Mouse (Mus musculus) liver, embryonic 16.5 days (tissue): ENCODE results near the gene Gm20696. TPM values are rescaled to one million over a fixed set of nuclear protein-coding genes. Genes with fewer than 3 reads are reported as not detected.

Source experiments
- ATAC-seq: fragments of 200-750 bp; cut with Nextera tagmentation; 2 replicates; pipeline ENCODE4 v1.8.0; 2017; ENCODE audit warnings: low read depth, mild to moderate bottlenecking, moderate number of reproducible peaks, moderate library complexity
- H3K27ac ChIP-seq: fragments of 300-500 bp; sonication (generic); 2 replicates; pipeline ENCODE4 v1.5.1; 2014; ENCODE audit warnings: mild to moderate bottlenecking, low read length
- H3K27me3 ChIP-seq: fragments of 300-500 bp; sonication (generic); 2 replicates; pipeline ENCODE4 v1.6.1; 2014; ENCODE audit warnings: low read depth, low read length, mixed read lengths; ENCODE audit not compliant: control insufficient read depth, insufficient read depth
- H3K36me3 ChIP-seq: fragments of 300-500 bp; sonication (generic); 2 replicates; pipeline ENCODE4 v1.6.1; 2014; ENCODE audit warnings: mild to moderate bottlenecking; ENCODE audit not compliant: control insufficient read depth, insufficient read depth
- H3K4me1 ChIP-seq: fragments of 300-500 bp; sonication (generic); 2 replicates; pipeline ENCODE4 v1.6.1; 2014; ENCODE audit warnings: low read depth, low read length, mixed read lengths; ENCODE audit not compliant: control insufficient read depth
- H3K4me2 ChIP-seq: fragments of 300-500 bp; sonication (generic); 2 replicates; pipeline ENCODE4 v1.6.1; 2014; ENCODE audit warnings: low read depth, low read length, mixed read lengths
- H3K4me3 ChIP-seq: fragments of 300-500 bp; sonication (generic); 2 replicates; pipeline ENCODE4 v1.5.1; 2014; ENCODE audit warnings: low read depth, mild to moderate bottlenecking, low read length
- H3K9ac ChIP-seq: fragments of 300-500 bp; sonication (generic); 2 replicates; pipeline ENCODE4 v1.6.1; 2014; ENCODE audit warnings: low read depth, low read length
- H3K9me3 ChIP-seq: fragments of 300-500 bp; sonication (generic); replicated peaks from 2 replicates; pipeline ENCODE4 v1.6.1; 2016; ENCODE audit warnings: low read length; ENCODE audit not compliant: control insufficient read depth
- WGBS: fragments of 180-500 bp; shearing (Covaris S2); extraction: QIAGEN DNeasy Blood & Tissue Kit; methylation state at CpG from one replicate; pipeline ENCODE4 v1.1.7; 2014; ENCODE audit not compliant: insufficient replicate concordance; 5-methylcytosine and 5-hydroxymethylcytosine counted together
- polyA plus RNA-seq: library from polyadenylated mRNA; unstranded; fragments of >200 nt; fragmentation: Nextera tagmentation; extraction: Ambion mirVana; gene quantifications from 2 replicates; pipeline ENCODE4 v1.2.1, GENCODE M21; 2015

Gm20696 gene
- polyA plus RNA-seq, 1 experiment from 2014 or later: 0.35 TPM

- 44% methylated on average over 11 of the region's 11 CpGs for WGBS
- Histone ChIP-seq H3K9ac (no peak overlapping the region), H3K4me2 (no peak overlapping the region), H3K4me1 (no peaks in the 10 kb centered on the region; the same call in 1 of the 2 replicates), H3K27me3 (no peaks in the 10 kb centered on the region), H3K9me3 (no peaks in the 10 kb centered on the region), H3K27ac (no peak overlapping the region), H3K4me3 (no peak overlapping the region), H3K36me3 (no peaks in the 10 kb centered on the region)
- ATAC-seq: no peak
These were observed 215.1 kb downstream of the Gm20696 start for GRCm38 (mm10) chr6:99451479-99451878.

GRCm38 (mm10) chr6:99447447-99447846 is 219.2 kb downstream of the Gm20696 start:
- Histone ChIP-seq H3K4me2 (no peak overlapping the region), H3K9ac (no peak overlapping the region), H3K4me3 (no peak overlapping the region), H3K9me3 (no peaks in the 10 kb centered on the region), H3K36me3 (no peaks in the 10 kb centered on the region), H3K4me1 (no peaks in the 10 kb centered on the region), H3K27ac (no peak overlapping the region), H3K27me3 (no peaks in the 10 kb centered on the region)
- ATAC-seq: no peak
- WGBS: 63% methylated on average over 4 of the region's 4 CpGs

- H3K27me3 ChIP-seq: no peaks in the 10 kb centered on the region
- no peak overlapping the region for H3K4me2 ChIP-seq
- H3K27ac ChIP-seq: no peak overlapping the region
- no peaks in the 10 kb centered on the region for H3K36me3 ChIP-seq
- 75% methylated on average over 12 of the region's 12 CpGs for WGBS
- no peak for ATAC-seq
- no peaks in the 10 kb centered on the region for H3K4me1 ChIP-seq
- H3K4me3 ChIP-seq: no peak overlapping the region
- H3K9ac ChIP-seq: no peak overlapping the region
- H3K9me3 ChIP-seq: no peaks in the 10 kb centered on the region
These were observed 219.7 kb downstream of the Gm20696 start for GRCm38 (mm10) chr6:99446801-99447415.

- 65% methylated on average over 5 of the region's 5 CpGs for WGBS
- Histone ChIP-seq H3K27ac (no peak overlapping the region), H3K4me2 (no peak overlapping the region)
These were observed 223.1 kb downstream of the Gm20696 start for GRCm38 (mm10) chr6:99443460-99443859.

GRCm38 (mm10) chr6:99441100-99441499 is 225.5 kb downstream of the Gm20696 start:
- WGBS: 51% methylated on average over 7 of the region's 7 CpGs
- Histone ChIP-seq H3K9me3 (no peaks in the 10 kb centered on the region), H3K9ac (no peak overlapping the region), H3K4me2 (no peak overlapping the region), H3K27me3 (no peaks in the 10 kb centered on the region), H3K4me3 (no peak overlapping the region), H3K27ac (no peak overlapping the region), H3K36me3 (no peaks in the 10 kb centered on the region), H3K4me1 (no peaks in the 10 kb centered on the region; the same call in 1 of the 2 replicates)
- ATAC-seq: no peak

More at GRCm38 (mm10) chr6:99443460-99443859, 223.1 kb downstream of the Gm20696 start:
- no peak overlapping the region for H3K4me3 ChIP-seq
- H3K9ac ChIP-seq: no peak overlapping the region
- H3K36me3 ChIP-seq: no peaks in the 10 kb centered on the region
- H3K9me3 ChIP-seq: no peaks in the 10 kb centered on the region
- H3K4me1 ChIP-seq: no peaks in the 10 kb centered on the region; the same call in 1 of the 2 replicates
- ATAC-seq: no peak
- H3K27me3 ChIP-seq: no peaks in the 10 kb centered on the region

GRCm38 (mm10) chr6:99440606-99441005 is 226.0 kb downstream of the Gm20696 start:
- Histone ChIP-seq H3K9me3 (no peaks in the 10 kb centered on the region), H3K4me2 (no peak overlapping the region)

GRCm38 (mm10) chr6:99439878-99440361 is 226.7 kb downstream of the Gm20696 start:
- H3K4me2 ChIP-seq: no peak overlapping the region
- no peak overlapping the region for H3K9ac ChIP-seq
- 35% methylated on average over 9 of the region's 9 CpGs for WGBS

More at GRCm38 (mm10) chr6:99440606-99441005, 226.0 kb downstream of the Gm20696 start:
- Histone ChIP-seq H3K4me3 (no peak overlapping the region), H3K27me3 (no peaks in the 10 kb centered on the region), H3K4me1 (no peaks in the 10 kb centered on the region; the same call in 1 of the 2 replicates), H3K27ac (no peak overlapping the region), H3K36me3 (no peaks in the 10 kb centered on the region), H3K9ac (no peak overlapping the region)
- 59% methylated on average over 2 of the region's 2 CpGs for WGBS
- ATAC-seq: no peak

GRCm38 (mm10) chr6:99439214-99439877 is 227.3 kb downstream of the Gm20696 start:
- ATAC-seq: no peak
- Histone ChIP-seq H3K36me3 (no peaks in the 10 kb centered on the region), H3K27ac (no peak overlapping the region), H3K9ac (no peak overlapping the region), H3K27me3 (no peaks in the 10 kb centered on the region), H3K9me3 (no peaks in the 10 kb centered on the region), H3K4me3 (no peak overlapping the region), H3K4me1 (no peaks in the 10 kb centered on the region; the same call in 1 of the 2 replicates), H3K4me2 (no peak overlapping the region)
- 51% methylated on average over 9 of the region's 9 CpGs for WGBS

More at GRCm38 (mm10) chr6:99439878-99440361, 226.7 kb downstream of the Gm20696 start:
- Histone ChIP-seq H3K9me3 (no peaks in the 10 kb centered on the region), H3K27me3 (no peaks in the 10 kb centered on the region), H3K4me1 (no peaks in the 10 kb centered on the region; the same call in 1 of the 2 replicates), H3K4me3 (no peak overlapping the region), H3K27ac (no peak overlapping the region), H3K36me3 (no peaks in the 10 kb centered on the region)
- no peak for ATAC-seq

- Histone ChIP-seq H3K9me3 (no peaks in the 10 kb centered on the region), H3K4me1 (no peaks in the 10 kb centered on the region; the same call in 1 of the 2 replicates), H3K4me2 (no peak overlapping the region), H3K27ac (no peak overlapping the region), H3K4me3 (no peak overlapping the region), H3K9ac (no peak overlapping the region), H3K27me3 (no peaks in the 10 kb centered on the region), H3K36me3 (no peaks in the 10 kb centered on the region)
- no peak for ATAC-seq
- 66% methylated on average over 6 of the region's 6 CpGs for WGBS
These were observed 230.2 kb downstream of the Gm20696 start for GRCm38 (mm10) chr6:99436371-99436770.
